Mouse (Mus musculus) limb, embryonic 11.5 days (tissue): ENCODE results near the gene Sfxn4. TPM values are rescaled to one million over a fixed set of nuclear protein-coding genes. Genes with fewer than 3 reads are reported as not detected.

Experiments used
- ATAC-seq: fragments of 200-750 bp; cut with Nextera tagmentation; 2 replicates; pipeline ENCODE4 v1.8.0; 2017; ENCODE audit warnings: low read depth; ENCODE audit not compliant: insufficient number of reproducible peaks, low FRiP score, low TSS enrichment
- DNase-seq: peaks from one replicate; pipeline ENCODE4 v3.0.0-alpha.2; 2015; ENCODE audit warnings: low spot score
- H3K27ac ChIP-seq: fragments of 300-500 bp; sonication (generic); replicated peaks from 2 replicates; pipeline ENCODE4 v1.5.1; 2014; ENCODE audit warnings: low read depth, mild to moderate bottlenecking, low read length
- H3K27me3 ChIP-seq: fragments of 300-500 bp; sonication (generic); 2 replicates; pipeline ENCODE4 v1.6.1; 2014; ENCODE audit warnings: mild to moderate bottlenecking, low read length, mixed read lengths; ENCODE audit not compliant: control insufficient read depth, insufficient read depth
- H3K36me3 ChIP-seq: fragments of 300-500 bp; sonication (generic); 2 replicates; pipeline ENCODE4 v1.6.1; 2014; ENCODE audit warnings: mild to moderate bottlenecking, low read length, moderate library complexity, mixed read lengths; ENCODE audit not compliant: control insufficient read depth, insufficient read depth
- H3K4me1 ChIP-seq: fragments of 300-500 bp; sonication (generic); 2 replicates; pipeline ENCODE4 v1.6.1; 2014; ENCODE audit warnings: low read length, mixed read lengths; ENCODE audit not compliant: control insufficient read depth, insufficient read depth
- H3K4me2 ChIP-seq: fragments of 300-500 bp; sonication (generic); 2 replicates; pipeline ENCODE4 v1.6.1; 2014; ENCODE audit warnings: low read depth, mild to moderate bottlenecking, moderate library complexity; ENCODE audit not compliant: severe bottlenecking
- H3K4me3 ChIP-seq: fragments of 300-500 bp; sonication (generic); 2 replicates; pipeline ENCODE4 v1.5.1; 2014; ENCODE audit warnings: low read depth, low read length
- H3K9ac ChIP-seq: fragments of 300-500 bp; sonication (generic); 2 replicates; pipeline ENCODE4 v1.6.1; 2014; ENCODE audit warnings: mild to moderate bottlenecking, low read length
- H3K9me3 ChIP-seq: fragments of 300-500 bp; sonication (generic); 2 replicates; pipeline ENCODE4 v1.6.1; 2016; ENCODE audit warnings: low read length; ENCODE audit not compliant: control insufficient read depth
- WGBS: fragments of 180-500 bp; shearing (Covaris S2); extraction: QIAGEN DNeasy Blood & Tissue Kit; methylation state at CpG from one replicate; pipeline ENCODE4 v1.1.7; 2014; 5-methylcytosine and 5-hydroxymethylcytosine counted together
- polyA plus RNA-seq: library from polyadenylated mRNA; unstranded; fragments of >200 nt; fragmentation: Nextera tagmentation; extraction: Ambion mirVana; gene quantifications from 2 replicates; pipeline ENCODE4 v1.2.1, GENCODE M21; 2014

The Sfxn4 gene
- polyA plus RNA-seq, 1 experiment from 2014 or later: 14.4 TPM

DNA sequence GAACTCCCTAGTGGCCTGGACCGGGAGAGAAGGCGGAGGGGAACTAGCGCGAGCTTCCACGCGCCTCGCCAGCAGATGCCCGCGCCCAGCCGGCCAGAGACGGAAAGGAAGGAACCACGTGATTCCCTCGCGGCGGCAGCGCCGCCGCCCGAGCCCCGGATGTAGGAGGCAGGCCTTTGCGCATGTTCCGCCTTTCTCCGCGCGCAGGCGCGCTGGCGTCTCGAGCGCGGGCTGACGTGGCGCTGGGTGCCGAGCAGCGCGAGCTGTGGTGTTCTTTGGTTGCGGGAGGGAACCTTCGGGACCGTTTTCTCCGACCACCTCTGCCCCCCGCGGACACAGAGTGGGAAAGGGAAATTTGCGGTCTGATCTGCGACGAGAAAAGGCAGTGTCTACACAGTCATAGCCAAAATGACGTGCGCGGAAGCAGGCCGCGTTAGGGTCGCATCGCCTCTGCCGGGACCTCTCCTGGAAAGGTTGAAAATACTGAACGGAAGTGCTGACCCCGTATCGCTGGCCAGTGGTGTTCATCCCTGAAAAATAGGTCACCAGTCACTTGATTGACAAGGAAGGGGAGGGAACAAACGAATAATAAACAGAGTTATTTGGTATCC lies 70.6 kb downstream of the Sfxn4 start, which contains the start of gene Eif3a:
Gene Eif3a (minus strand): TSS at position 108 of the 611 bp plus-strand sequence.
- H3K9ac ChIP-seq: peak within 1 kb of the TSS; percentile 100
- peak within 1 kb of the TSS; percentile 96 for H3K27ac ChIP-seq
- DNase-seq (peak; percentile 94), ATAC-seq (peak; percentile 92)
- no peaks in the 10 kb centered on the region for H3K27me3 ChIP-seq
- peaks cover 3% of the 10 kb centered on the region; the same call in 1 of the 2 replicates for H3K4me1 ChIP-seq
- H3K4me3 ChIP-seq: peak within 1 kb of the TSS; percentile 99
- H3K4me2 ChIP-seq: peak within 1 kb of the TSS; percentile 47
- under 1% methylated on average over 57 of the region's 57 CpGs for WGBS
- H3K36me3 ChIP-seq: no peaks in the 10 kb centered on the region
- H3K9me3 ChIP-seq: no peaks in the 10 kb centered on the region

GRCm38 (mm10) chr19:60789919-60790506 lies 71.3 kb downstream of the Sfxn4 start:
- under 1% methylated on average over 60 of the region's 60 CpGs for WGBS
- Histone ChIP-seq H3K9me3 (no peaks in the 10 kb centered on the region), H3K27me3 (no peaks in the 10 kb centered on the region), H3K36me3 (no peaks in the 10 kb centered on the region), H3K4me3 (peak overlapping the region; percentile 99), H3K4me2 (peak overlapping the region; percentile 47), H3K9ac (peak overlapping the region; percentile 100), H3K4me1 (peaks cover 3% of the 10 kb centered on the region; the same call in 1 of the 2 replicates), H3K27ac (peak overlapping the region; percentile 96)
- ATAC-seq: peak; percentile 61
- DNase-seq: peak; percentile 75

DNA sequence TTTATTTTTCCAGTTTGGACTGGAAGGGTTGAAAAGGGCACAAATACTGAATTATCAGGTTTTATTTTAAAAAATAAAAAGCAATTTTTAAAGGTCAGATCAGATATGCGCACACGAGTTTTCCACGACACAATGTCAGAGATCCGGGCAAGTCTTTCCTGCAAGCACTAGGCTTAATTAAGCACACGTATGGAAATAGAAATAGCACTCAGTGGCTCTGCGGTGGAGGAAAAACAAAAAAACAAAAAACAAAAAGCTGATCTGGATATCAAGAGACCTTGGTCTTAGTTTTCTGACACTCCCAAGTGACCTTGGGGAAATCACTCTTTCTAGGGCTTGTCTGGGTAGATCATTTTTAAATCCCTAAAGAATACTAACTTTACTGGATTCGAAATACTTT lies 71.8 kb downstream of the Sfxn4 start:
- H3K36me3 ChIP-seq: no peaks in the 10 kb centered on the region
- DNase-seq: no peak
- ATAC-seq: no peak
- H3K4me1 ChIP-seq: peaks cover 3% of the 10 kb centered on the region; the same call in 1 of the 2 replicates
- H3K27me3 ChIP-seq: no peaks in the 10 kb centered on the region
- H3K9me3 ChIP-seq: no peaks in the 10 kb centered on the region
- peak overlapping the region; percentile 47 for H3K4me2 ChIP-seq
- peak overlapping the region; percentile 100 for H3K9ac ChIP-seq
- WGBS: 3% methylated on average over 7 of the region's 7 CpGs
- peak overlapping the region; percentile 99 for H3K4me3 ChIP-seq
- no peak overlapping the region; the same call in 1 of the 2 replicates for H3K27ac ChIP-seq

GRCm38 (mm10) chr19:60788214-60788960 lies 72.9 kb downstream of the Sfxn4 start:
- Histone ChIP-seq H3K27me3 (no peaks in the 10 kb centered on the region), H3K9ac (no peak overlapping the region), H3K4me1 (peaks cover 3% of the 10 kb centered on the region; the same call in 1 of the 2 replicates), H3K4me3 (0 out of 2 replicates have a peak overlapping the region, but pooled peaks have one; percentile 17), H3K27ac (no peak overlapping the region), H3K4me2 (peak overlapping the region; percentile 47), H3K36me3 (no peaks in the 10 kb centered on the region), H3K9me3 (no peaks in the 10 kb centered on the region)
- ATAC-seq (no peak), DNase-seq (no peak)
- 52% methylated on average over 6 of the region's 6 CpGs for WGBS

GRCm38 (mm10) chr19:60787465-60788150 lies 73.7 kb downstream of the Sfxn4 start:
- H3K27me3 ChIP-seq: no peaks in the 10 kb centered on the region
- 52% methylated on average over 2 of the region's 2 CpGs for WGBS
- H3K4me1 ChIP-seq: peaks cover 3% of the 10 kb centered on the region; the same call in 1 of the 2 replicates
- no peak for ATAC-seq
- no peaks in the 10 kb centered on the region for H3K36me3 ChIP-seq
- H3K9me3 ChIP-seq: no peaks in the 10 kb centered on the region
- H3K4me2 ChIP-seq: peak overlapping the region; percentile 13; the same call in 1 of the 2 replicates
- no peak for DNase-seq
- no peak overlapping the region for H3K9ac ChIP-seq
- no peak overlapping the region for H3K27ac ChIP-seq
- no peak overlapping the region for H3K4me3 ChIP-seq

Other genes starting within 250 kb of the Sfxn4 start
- 1.3 and 2.1 TPM in 2 replicates for gene Nanos1, start 105.5 kb downstream of the Sfxn4 start, polyA plus RNA-seq
- gene Eif3a, start 70.8 kb downstream of the Sfxn4 start, polyA plus RNA-seq: 200 and 207 TPM in 2 replicates
- gene Fam45a, start 49.9 kb downstream of the Sfxn4 start, polyA plus RNA-seq: 31.1 and 31.2 TPM in 2 replicates
- gene Prdx3, start 13.1 kb upstream of the Sfxn4 start, polyA plus RNA-seq: 77.5 and 79.9 TPM in 2 replicates
- 2.0 and 2.3 TPM in 2 replicates for gene Grk5, start 28.3 kb upstream of the Sfxn4 start, polyA plus RNA-seq